Mouse (Mus musculus): ENCODE measurements around the gene Myo3a. TPM values are rescaled to one million over a fixed set of nuclear protein-coding genes. Genes with fewer than 3 reads are reported as not detected.

Myo3a gene
- polyA plus RNA-seq, 1 experiment from 2014 or later, result not detected

GRCm38 (mm10) chr2:22648394-22648793 lies 421.1 kb downstream of the Myo3a start:
- Histone ChIP-seq H3K9ac (no peak overlapping the region), H3K4me2 (no peak overlapping the region), H3K27me3 (no peaks in the 10 kb centered on the region), H3K27ac (replicated peaks) (no peak overlapping the region), H3K9me3 (replicated peaks) (no peaks in the 10 kb centered on the region), H3K36me3 (replicated peaks) (no peaks in the 10 kb centered on the region), H3K4me3 (replicated peaks) (no peak overlapping the region), H3K4me1 (replicated peaks) (no peaks in the 10 kb centered on the region)
- 59% methylated on average over 1 of the region's 1 CpGs for WGBS (ENCODE audit: insufficient replicate concordance)
- no peak for ATAC-seq (ENCODE audit: insufficient read depth)

DNA sequence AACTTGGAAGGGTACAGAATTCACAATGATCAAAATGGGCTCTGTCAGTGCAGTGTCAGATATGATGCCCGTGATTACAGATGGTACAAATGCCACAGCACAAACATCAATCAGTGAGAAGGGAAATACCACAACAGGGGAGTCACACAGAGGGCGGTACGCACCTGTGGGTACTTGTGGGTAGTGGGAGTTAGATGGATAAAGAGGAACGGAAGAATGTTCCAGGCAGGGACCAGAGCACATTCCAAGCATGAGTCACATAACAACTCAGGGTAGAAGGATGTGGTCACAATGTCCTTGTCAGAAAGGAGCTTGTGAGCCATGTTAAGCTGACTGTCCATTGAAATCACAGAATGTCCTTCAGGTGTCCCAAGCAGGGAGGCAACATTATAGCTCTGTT lies 424.5 kb downstream of the Myo3a start:
- Histone ChIP-seq H3K4me3 (replicated peaks) (no peak overlapping the region), H3K27ac (replicated peaks) (no peak overlapping the region), H3K9ac (no peak overlapping the region), H3K27me3 (no peaks in the 10 kb centered on the region), H3K36me3 (replicated peaks) (no peaks in the 10 kb centered on the region), H3K9me3 (replicated peaks) (no peaks in the 10 kb centered on the region), H3K4me2 (no peak overlapping the region), H3K4me1 (replicated peaks) (no peaks in the 10 kb centered on the region)
- no peak for ATAC-seq (ENCODE audit: insufficient read depth)
- 55% methylated on average over 4 of the region's 4 CpGs for WGBS (ENCODE audit: insufficient replicate concordance)

- no peak overlapping the region for H3K27ac ChIP-seq (replicated peaks)
- 49% methylated on average over 1 of the region's 1 CpGs for WGBS (ENCODE audit: insufficient replicate concordance)
- H3K4me2 ChIP-seq, result no peak overlapping the region
- H3K27me3 ChIP-seq, result no peaks in the 10 kb centered on the region
- H3K4me1 ChIP-seq (replicated peaks), result no peaks in the 10 kb centered on the region
- no peaks in the 10 kb centered on the region for H3K36me3 ChIP-seq (replicated peaks)
- no peak for ATAC-seq (ENCODE audit: insufficient read depth)
- H3K4me3 ChIP-seq (replicated peaks), result no peak overlapping the region
- H3K9me3 ChIP-seq (replicated peaks), result no peaks in the 10 kb centered on the region
- H3K9ac ChIP-seq, result no peak overlapping the region
Observed at GRCm38 (mm10) chr2:22663731-22664130, 436.4 kb downstream of the Myo3a start.

Small RNA genes lying within 50 kb of the gene (microRNA-seq; reads per million reads assigned to microRNA genes)
- gene Gm23636 (not detected), gene Mir3967 (not detected)

Measured in liver, embryonic 15.5 days (tissue).